Mouse (Mus musculus): ENCODE results near the gene Krt39.

DNA sequence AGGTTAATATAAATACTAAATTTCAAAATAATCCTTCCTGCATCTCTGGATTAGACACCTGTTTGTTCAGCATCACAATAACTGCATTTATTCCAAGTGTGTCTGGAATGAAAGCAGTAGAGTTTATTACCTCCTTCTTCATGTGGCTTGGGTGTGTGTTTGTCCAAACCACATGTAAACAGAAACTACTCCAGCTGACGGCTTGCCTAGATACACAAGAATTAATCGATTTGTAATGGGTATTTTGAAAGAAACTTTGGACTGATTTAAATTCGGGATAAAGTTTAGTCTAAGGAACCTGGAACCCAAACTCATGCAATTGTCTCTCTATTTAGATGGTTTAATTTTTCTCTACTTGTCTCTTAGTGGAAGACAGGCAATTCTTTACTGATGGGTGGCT lies 46.2 kb downstream of the Krt39 start:
- TF ChIP-seq CTCF (IDR thresholded peaks at IDR 0.05; ENCODE audit: control insufficient read depth, insufficient read depth, insufficient read length) (no peak), MYOD1 (IDR thresholded peaks at IDR 0.05; ENCODE audit: control insufficient read depth, insufficient read length, low read depth) (no peak), FOSL1 (IDR thresholded peaks at IDR 0.05; ENCODE audit: insufficient read depth, low read length, poor library complexity, severe bottlenecking) (no peak), MYOG (IDR thresholded peaks at IDR 0.05; ENCODE audit: control insufficient read depth, extremely low read depth, insufficient read length) (no peak), MAX (IDR thresholded peaks at IDR 0.05) (no peak), CEBPB (IDR thresholded peaks at IDR 0.05; ENCODE audit: low read depth) (no peak)

Data from C2C12 (cell line).